Mouse (Mus musculus): ENCODE measurements at regions not wholly inside any gene's neighbourhood (a gene's known extent, or its start where the extent isn't known, plus 50 kb on each side); places are given as distances from the start of the nearest gene placed in this dataset.

- TF ChIP-seq CTCF (IDR thresholded peaks at IDR 0.05; ENCODE audit: insufficient read depth, low read depth, low read length) (no peak), POLR2A (IDR thresholded peaks at IDR 0.05; ENCODE audit: insufficient read depth, low read depth, low read length) (no peak)
These were observed 484.1 kb downstream of the Med13l start for GRCm38 (mm10) chr5:119044548-119044947.
